Mouse (Mus musculus) neural tube, embryonic 10.5 days (tissue): ENCODE data around the gene Ppp6r1.
"Not testable (repeated sequence)": the region's sequence is repeated elsewhere in the genome, so short reads cannot be mapped to it uniquely, and the experiment has no call there.

Experiments used
- DNase-seq: peaks from one replicate; pipeline ENCODE4 v3.0.0-alpha.2; 2017; ENCODE audit warnings: low spot score; ENCODE audit errors: extremely low spot score

The Ppp6r1 gene

GRCm38 (mm10) chr7:4623544-4624189 lies 35.2 kb downstream of the Ppp6r1 start:
- no peak for DNase-seq

GRCm38 (mm10) chr7:4619979-4620378 lies 38.8 kb downstream of the Ppp6r1 start:
- peak; percentile 63 for DNase-seq

GRCm38 (mm10) chr7:4613740-4614403 lies 44.9 kb downstream of the Ppp6r1 start:
- DNase-seq, result no peak

GRCm38 (mm10) chr7:4612956-4613355 lies 45.9 kb downstream of the Ppp6r1 start:
- no peak for DNase-seq

DNA sequence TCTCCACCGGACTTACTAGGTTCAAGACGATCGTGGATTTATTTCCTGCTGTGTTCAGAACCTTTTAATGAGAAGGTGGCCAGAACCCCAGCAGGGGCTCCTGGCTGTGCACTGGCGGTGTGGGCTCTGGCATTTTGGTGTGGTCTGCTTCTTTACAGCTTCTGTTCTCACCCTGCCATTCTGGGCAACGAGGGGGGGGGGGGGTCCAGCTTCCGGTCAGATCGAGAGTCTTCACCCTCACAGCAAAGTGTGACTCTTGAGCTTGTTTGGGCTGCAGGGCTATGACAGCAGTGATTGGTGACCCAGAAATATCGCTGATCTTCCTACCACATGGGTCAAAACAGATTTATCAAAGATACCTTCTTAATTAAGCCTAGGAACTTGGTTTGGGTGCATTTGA lies 46.4 kb downstream of the Ppp6r1 start:
- DNase-seq, result no peak

DNA sequence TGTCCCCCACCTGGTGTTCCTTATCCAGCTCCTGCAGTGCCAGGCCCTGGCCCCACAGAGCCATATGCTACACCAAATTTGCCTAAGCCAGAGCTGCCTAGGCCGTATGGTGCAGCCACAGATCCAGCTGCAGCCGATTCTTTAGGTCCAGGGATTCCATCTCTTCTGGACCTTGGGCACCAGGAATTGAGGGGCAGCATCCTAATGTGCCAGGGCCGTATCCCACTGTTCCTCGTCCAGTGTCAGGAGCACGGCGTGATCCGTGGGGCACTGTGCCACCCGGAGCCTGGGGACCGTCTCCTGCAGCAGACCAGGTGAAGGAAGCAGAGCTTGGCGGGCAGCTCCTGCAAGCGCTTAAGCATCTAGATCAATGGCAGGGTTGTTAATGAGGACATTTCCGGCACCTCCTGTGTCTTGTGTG lies 46.9 kb downstream of the Ppp6r1 start:
- DNase-seq, result no peak

- no peak for DNase-seq
Measured at GRCm38 (mm10) chr7:4611511-4611910, 47.3 kb downstream of the Ppp6r1 start.

GRCm38 (mm10) chr7:4608002-4608401 lies 50.8 kb downstream of the Ppp6r1 start:
- no peak for DNase-seq

GRCm38 (mm10) chr7:4603873-4604272 lies 54.9 kb downstream of the Ppp6r1 start, which contains the start of gene Ptprh:
TSS of gene Ptprh (minus strand) at chr7:4604041.
- DNase-seq, result no peak

DNA sequence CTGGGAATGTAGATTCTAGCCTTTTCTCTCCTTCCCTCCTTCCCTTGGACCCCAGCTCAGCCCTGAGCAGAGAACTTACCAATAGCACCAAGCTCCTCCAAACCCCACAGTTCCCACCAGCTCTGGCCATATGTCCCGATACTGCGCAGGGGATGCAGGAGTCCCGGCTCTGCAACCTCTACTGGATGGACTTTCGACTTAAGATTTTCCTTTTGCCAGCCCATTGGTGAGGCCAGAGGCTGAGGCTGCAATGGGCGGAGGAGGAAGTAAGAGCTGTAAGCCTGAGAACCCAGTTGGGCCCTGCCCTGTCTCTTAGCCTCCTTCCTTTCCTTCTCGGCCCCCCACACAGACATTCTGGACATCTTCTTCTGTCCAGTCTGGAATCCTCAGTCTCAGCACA lies 55.9 kb downstream of the Ppp6r1 start:
- no peak for DNase-seq

DNA sequence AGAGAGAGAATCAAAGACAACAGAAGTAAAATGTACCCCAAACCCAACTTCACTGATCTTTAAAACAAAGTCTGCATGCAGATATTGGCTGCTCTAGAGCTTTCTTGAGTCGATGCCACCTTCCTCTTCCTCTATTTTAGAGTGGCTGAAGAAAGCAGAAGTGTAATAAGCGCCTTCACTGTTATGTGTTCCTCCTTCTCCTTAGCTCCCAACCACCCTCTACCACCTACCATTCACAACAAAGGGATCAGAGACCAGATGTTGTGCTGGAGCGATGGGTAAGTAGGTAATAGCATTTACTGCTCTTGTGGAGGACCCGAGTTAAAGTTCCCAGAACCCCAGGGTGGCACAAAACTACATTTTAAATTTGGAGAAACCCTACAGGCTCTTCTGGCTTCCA lies 61.8 kb downstream of the Ppp6r1 start:
- not testable (repeated sequence) for DNase-seq
